Mouse (Mus musculus): ENCODE data around the gene Nutm1. TPM values are rescaled to one million over a fixed set of nuclear protein-coding genes. Genes with fewer than 3 reads are reported as not detected.
"Not testable (repeated sequence)": the region's sequence is repeated elsewhere in the genome, so short reads cannot be mapped to it uniquely, and the experiment has no call there.

The Nutm1 gene
- polyA plus RNA-seq (2015; fragmentation: Nextera tagmentation; extraction: Ambion mirVana): not detected in 2 replicates

DNA sequence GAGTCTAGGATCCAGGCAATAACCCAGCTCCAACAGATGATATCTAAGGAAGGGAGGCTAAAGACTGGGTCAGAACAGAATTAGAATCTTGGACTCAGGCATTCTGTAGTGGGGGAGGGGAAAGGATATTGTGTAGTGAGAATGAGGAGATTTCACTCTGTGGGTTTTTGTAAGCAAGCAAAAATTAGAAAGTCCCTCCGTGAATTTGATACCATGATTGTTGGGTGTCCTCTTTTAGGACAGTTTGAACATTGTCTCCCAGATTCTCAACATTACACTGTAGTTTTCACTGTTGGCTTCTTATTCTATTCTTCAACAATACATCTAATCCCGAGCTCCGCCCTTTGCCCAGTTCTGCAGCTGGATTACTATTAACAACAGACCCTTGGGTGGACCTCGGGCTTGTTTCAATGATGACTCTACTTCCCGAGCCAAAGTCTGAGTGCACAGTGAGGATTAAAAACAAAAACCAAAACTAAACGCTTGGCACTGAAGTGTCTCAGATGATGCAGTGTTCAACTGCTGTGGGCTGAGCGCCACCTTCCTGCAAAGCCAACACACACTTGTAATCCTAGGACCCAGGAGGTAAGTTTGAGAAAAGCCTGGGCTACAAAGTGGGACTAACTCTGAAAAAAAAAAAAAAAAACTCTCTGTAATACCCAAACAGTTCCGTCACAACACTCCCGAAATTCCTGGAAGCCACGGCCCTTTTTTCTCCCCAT, at the start of gene Nutm1:
TSS of gene Nutm1 (minus strand) at position 51 of the 722 bp plus-strand sequence.
- H3K4me1 ChIP-seq: peaks cover 11% of the 10 kb centered on the region
- H3K9ac ChIP-seq: no peak within 1 kb of the TSS

DNA sequence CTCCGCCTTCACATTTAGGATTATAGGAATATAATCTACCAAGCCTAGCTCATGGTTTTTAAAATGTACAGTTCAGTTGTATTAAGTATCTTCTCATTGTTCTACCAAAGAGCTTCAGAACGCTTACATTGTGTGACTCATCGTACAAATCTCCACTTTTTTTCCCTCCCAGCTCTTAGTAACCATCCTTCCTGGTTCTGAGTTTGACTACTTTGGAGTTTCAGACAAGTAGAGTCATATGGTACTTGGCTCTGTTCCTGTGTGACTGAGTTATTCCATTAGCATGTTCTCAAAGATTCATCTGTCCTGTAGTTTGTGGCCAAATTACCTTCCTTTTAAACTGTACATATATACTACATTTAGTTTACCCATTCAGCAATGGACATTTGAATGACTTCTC, 49.6 kb upstream of the Nutm1 start:
- no peak for ATAC-seq (ENCODE audit: low FRiP score, low read depth)
- H3K9ac ChIP-seq: no peak overlapping the region
- no peaks in the 10 kb centered on the region for H3K9me3 ChIP-seq
- no peak overlapping the region for H3K4me3 ChIP-seq
- H3K36me3 ChIP-seq: no peaks in the 10 kb centered on the region
- H3K4me1 ChIP-seq: no peaks in the 10 kb centered on the region
- H3K4me2 ChIP-seq (replicated peaks): no peak overlapping the region
- H3K27me3 ChIP-seq: no peaks in the 10 kb centered on the region
- WGBS: 95% methylated on average over 3 of the region's 3 CpGs
- H3K27ac ChIP-seq: no peak overlapping the region

More for the DNA sequence above, at the start of gene Nutm1:
- no peak within 1 kb of the TSS for H3K4me2 ChIP-seq (replicated peaks)
- ATAC-seq (ENCODE audit: low FRiP score, low read depth): no peak
- no peaks in the 10 kb centered on the region for H3K36me3 ChIP-seq
- WGBS: 77% methylated on average over 10 of the region's 10 CpGs
- H3K4me3 ChIP-seq: no peak within 1 kb of the TSS
- H3K9me3 ChIP-seq: no peaks in the 10 kb centered on the region
- no peaks in the 10 kb centered on the region for H3K27me3 ChIP-seq
- H3K27ac ChIP-seq: no peak within 1 kb of the TSS

DNA sequence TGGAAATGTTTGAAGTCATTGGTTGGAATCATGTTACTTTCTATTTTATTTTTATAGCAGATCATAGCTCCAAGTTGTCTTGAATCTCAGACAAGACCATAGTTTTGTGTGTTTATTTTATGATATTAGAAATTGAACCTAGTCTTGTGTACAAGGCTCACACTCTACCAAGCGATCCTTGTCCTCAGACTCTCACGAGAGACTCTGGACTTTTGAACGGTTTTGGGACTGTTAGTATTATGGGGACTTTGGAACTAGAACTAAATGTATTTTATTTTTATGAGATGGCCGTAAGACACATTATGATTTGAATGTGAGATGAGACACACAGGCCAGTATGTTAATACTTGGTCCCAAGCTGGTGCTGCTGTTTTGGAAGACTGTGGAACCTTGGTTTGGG, 39.1 kb upstream of the Nutm1 start:
- Histone ChIP-seq H3K9me3 (no peaks in the 10 kb centered on the region), H3K4me2 (replicated peaks) (no peak overlapping the region), H3K4me1 (no peaks in the 10 kb centered on the region), H3K27me3 (no peaks in the 10 kb centered on the region), H3K27ac (no peak overlapping the region), H3K36me3 (no peaks in the 10 kb centered on the region), H3K9ac (no peak overlapping the region), H3K4me3 (no peak overlapping the region)
- 89% methylated on average over 4 of the region's 4 CpGs for WGBS
- ATAC-seq (ENCODE audit: low FRiP score, low read depth): no peak

DNA sequence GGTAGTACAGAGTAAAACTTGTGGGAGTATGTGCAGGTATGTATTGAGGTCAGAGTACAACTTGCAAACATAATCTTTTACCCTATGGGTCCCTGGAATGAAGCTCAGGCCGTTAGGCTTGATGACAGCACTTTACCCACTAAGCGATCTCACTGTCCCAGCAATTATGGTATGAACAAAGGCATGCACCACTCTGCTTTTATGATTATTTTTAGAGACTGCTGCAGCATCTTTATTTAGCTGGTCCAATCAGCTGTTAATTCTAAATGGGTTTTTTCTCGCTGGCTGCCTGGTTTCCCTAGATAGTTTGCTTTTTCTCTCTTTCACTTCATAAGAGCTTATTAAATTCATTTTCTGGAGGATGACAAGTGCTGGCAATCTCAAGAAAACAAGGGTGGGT, 37.1 kb upstream of the Nutm1 start:
- WGBS: 74% methylated on average over 3 of the region's 3 CpGs
- no peaks in the 10 kb centered on the region for H3K9me3 ChIP-seq
- no peak overlapping the region for H3K27ac ChIP-seq

DNA sequence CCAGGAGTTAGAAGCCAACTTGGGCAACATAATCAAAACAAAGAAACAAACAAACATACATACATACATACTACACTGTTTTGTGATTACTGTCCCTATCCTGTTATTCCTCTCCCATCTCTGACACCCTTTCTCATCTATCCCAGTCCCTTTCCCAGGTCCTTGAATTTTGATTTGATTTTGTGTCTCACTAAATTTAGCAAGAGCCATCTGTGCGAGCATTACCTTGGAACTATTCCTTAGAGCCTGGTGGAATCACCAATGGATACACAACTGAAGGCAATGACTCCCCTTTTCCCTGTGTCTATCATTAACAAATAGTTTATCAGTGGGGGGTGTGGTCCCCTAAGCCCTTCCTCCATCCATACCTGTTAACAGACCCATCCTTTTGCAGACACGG, 33.7 kb upstream of the Nutm1 start:
- H3K4me3 ChIP-seq: no peak overlapping the region
- H3K4me2 ChIP-seq (replicated peaks): no peak overlapping the region
- no peaks in the 10 kb centered on the region for H3K4me1 ChIP-seq
- no peak overlapping the region for H3K9ac ChIP-seq
- 78% methylated on average over 2 of the region's 2 CpGs for WGBS
- no peak overlapping the region for H3K27ac ChIP-seq
- ATAC-seq (ENCODE audit: low FRiP score, low read depth): no peak
- H3K27me3 ChIP-seq: no peaks in the 10 kb centered on the region
- no peaks in the 10 kb centered on the region for H3K36me3 ChIP-seq
- H3K9me3 ChIP-seq: no peaks in the 10 kb centered on the region

More for the DNA sequence above, 37.1 kb upstream of the Nutm1 start:
- Histone ChIP-seq H3K4me2 (replicated peaks) (no peak overlapping the region), H3K4me1 (no peaks in the 10 kb centered on the region), H3K27me3 (no peaks in the 10 kb centered on the region), H3K4me3 (no peak overlapping the region), H3K9ac (no peak overlapping the region), H3K36me3 (no peaks in the 10 kb centered on the region)
- ATAC-seq (ENCODE audit: low FRiP score, low read depth): no peak

DNA sequence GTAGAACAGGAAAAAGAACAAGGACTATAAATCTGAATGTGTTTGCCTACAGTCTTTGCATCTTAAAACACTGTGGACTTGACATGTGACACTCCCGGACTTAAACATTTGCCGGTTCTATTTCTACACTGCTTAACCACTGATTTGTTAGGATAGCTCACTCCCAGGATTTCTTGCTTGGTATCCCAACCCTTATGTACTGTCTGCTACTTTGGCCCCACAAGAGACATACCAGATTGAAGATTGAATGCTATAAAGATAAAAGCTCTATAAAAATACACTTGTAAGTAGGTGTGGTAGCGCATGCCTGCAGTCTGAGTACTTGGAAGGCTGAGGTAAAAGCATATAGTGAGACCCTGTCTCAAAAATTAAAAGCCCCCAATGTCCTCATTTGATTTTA, 30.4 kb upstream of the Nutm1 start:
- H3K9ac ChIP-seq: no peak overlapping the region

DNA sequence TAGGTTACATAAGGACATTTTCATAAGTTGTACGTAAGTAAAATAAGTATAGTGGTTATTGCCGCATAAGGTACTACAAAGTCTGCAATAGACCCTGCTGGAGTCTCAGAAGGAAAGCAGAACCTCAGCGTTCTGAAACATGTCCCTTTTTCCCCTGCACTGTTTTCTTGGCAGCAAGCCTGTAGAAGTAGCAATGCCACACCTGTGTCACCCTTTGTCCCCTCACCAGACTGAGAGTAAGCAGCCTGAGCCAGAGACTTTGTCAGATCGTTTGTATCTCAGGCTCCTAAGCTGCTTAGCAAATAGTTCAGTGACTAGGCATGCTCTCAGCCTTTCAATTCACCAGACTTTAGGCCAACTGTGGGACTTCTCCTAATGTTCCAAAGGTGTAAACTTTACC, 28.0 kb upstream of the Nutm1 start:
- peaks cover 9% of the 10 kb centered on the region for H3K4me1 ChIP-seq
- no peak for ATAC-seq (ENCODE audit: low FRiP score, low read depth)
- H3K36me3 ChIP-seq: no peaks in the 10 kb centered on the region
- peaks cover 2% of the 10 kb centered on the region; the same call in 1 of the 2 replicates for H3K27me3 ChIP-seq
- 64% methylated on average over 4 of the region's 4 CpGs for WGBS
- H3K9me3 ChIP-seq: no peaks in the 10 kb centered on the region
- no peak overlapping the region for H3K27ac ChIP-seq
- H3K9ac ChIP-seq: no peak overlapping the region
- H3K4me2 ChIP-seq (replicated peaks): no peak overlapping the region
- no peak overlapping the region for H3K4me3 ChIP-seq

More for the DNA sequence above, 30.4 kb upstream of the Nutm1 start:
- H3K4me2 ChIP-seq (replicated peaks): no peak overlapping the region
- no peaks in the 10 kb centered on the region for H3K36me3 ChIP-seq
- H3K4me1 ChIP-seq: peaks cover 4% of the 10 kb centered on the region; the same call in 1 of the 2 replicates
- 89% methylated on average over 3 of the region's 3 CpGs for WGBS
- H3K9me3 ChIP-seq: no peaks in the 10 kb centered on the region
- H3K4me3 ChIP-seq: no peak overlapping the region
- no peak overlapping the region for H3K27ac ChIP-seq
- no peak for ATAC-seq (ENCODE audit: low FRiP score, low read depth)
- H3K27me3 ChIP-seq: peaks cover 2% of the 10 kb centered on the region; the same call in 1 of the 2 replicates

DNA sequence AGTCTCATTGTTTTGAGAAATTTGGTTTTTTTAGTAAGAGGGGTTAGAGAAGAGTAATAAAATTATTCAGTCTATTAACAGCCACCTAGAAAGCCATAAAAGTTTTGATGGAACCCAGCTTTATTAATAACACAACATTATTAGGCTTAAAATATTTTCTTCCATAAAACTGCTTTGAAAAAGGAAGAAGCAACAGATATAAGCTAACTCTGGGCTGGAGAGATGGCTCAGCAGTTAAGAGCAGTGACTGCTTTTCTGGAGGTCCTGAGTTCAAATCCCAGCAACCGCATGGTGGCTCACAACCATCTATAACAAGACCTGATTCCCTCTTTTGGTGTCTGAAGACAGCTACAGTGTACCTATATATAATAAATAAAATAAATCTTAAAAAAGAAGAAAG, 27.0 kb upstream of the Nutm1 start:
- H3K27ac ChIP-seq; H3K9ac ChIP-seq; H3K4me3 ChIP-seq; H3K4me2 ChIP-seq (replicated peaks); H3K27me3 ChIP-seq; ATAC-seq (ENCODE audit: low FRiP score, low read depth); H3K36me3 ChIP-seq; H3K4me1 ChIP-seq; H3K9me3 ChIP-seq: not testable (repeated sequence)
- 90% methylated on average over 1 of the region's 1 CpGs for WGBS

DNA sequence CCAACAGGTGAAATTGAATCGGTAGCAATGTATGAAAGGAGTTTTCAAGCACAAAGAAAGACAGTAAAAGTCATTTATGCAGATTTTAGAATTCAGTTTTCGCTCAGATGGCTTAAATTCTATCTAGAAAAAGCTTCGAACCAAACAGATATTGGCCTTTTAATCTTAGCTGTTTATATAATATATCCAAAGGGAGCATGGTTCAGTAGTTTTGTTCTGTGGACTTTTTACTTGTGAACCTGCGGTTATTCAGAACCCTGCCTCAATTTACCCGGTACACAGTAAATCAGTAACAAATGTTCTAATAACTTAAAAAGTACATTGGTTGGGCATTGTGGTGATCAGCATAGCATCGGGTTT, 25.9 kb upstream of the Nutm1 start:
- Histone ChIP-seq H3K27ac (no peak overlapping the region), H3K9ac (no peak overlapping the region), H3K4me3 (peak overlapping the region; percentile 43), H3K27me3 (peaks cover 2% of the 10 kb centered on the region; the same call in 1 of the 2 replicates), H3K4me1 (peaks cover 9% of the 10 kb centered on the region), H3K9me3 (no peaks in the 10 kb centered on the region), H3K36me3 (no peaks in the 10 kb centered on the region), H3K4me2 (replicated peaks) (peak overlapping the region; percentile 75)
- WGBS: 57% methylated on average over 6 of the region's 6 CpGs
- ATAC-seq (ENCODE audit: low FRiP score, low read depth): no peak

DNA sequence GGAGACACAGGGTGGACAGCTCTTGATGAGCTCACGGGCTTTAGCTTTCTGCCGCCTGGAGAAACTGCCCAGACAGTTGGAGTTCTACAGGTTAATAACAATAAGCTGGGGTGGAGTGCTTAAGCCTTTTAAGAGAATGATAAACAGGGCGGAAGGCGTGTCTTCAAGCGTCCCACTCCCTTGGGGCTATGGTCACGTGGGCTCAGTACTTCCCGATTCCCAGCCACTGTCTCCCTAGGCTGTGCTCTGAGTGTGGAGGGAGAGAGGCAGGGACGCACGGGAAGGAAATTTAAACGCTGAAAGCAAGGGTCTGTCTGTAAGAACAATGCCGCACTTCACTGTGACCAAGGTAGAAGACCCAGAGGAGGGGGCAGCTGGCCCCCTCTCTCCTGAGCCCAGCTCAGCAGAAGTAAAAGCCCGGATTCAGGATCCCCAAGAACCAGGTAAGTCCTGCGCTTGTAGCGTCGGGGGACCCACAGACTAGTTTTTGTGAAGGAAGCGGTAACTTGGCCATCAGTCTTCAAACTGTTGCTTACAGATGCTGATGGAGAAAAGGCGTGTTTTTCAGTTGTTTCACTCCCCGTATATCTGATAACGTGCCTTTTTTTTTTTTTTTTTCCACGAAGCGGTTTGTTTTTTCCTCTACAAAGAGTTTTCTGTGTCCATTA, 25.4 kb upstream of the Nutm1 start:
- Histone ChIP-seq H3K4me2 (replicated peaks) (peak overlapping the region; percentile 75), H3K4me1 (peaks cover 9% of the 10 kb centered on the region), H3K4me3 (peak overlapping the region; percentile 43), H3K36me3 (no peaks in the 10 kb centered on the region), H3K9me3 (no peaks in the 10 kb centered on the region), H3K27me3 (peaks cover 2% of the 10 kb centered on the region; the same call in 1 of the 2 replicates), H3K9ac (peak overlapping the region; percentile 66), H3K27ac (no peak overlapping the region)
- ATAC-seq (ENCODE audit: low FRiP score, low read depth): peak; percentile 80
- under 1% methylated on average over 21 of the region's 21 CpGs for WGBS

DNA sequence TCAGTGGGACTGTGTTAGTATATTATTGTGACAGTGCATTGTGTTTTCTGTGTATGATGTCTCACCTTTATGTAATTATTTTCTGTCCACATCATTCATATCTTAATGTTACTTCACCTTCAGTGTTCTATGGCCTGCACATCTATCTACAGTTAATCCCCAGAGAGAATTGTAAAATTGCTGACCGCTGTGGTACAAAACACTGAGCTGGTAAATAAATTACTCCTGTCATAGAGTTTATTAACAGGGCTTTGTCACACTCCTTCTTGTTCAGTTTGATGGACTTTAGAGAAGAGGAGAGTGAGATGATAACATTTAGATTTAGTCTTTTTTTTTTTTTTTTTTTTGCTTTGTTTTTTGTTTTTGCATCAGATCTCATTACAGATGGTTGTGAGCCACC, 23.8 kb upstream of the Nutm1 start:
- Histone ChIP-seq H3K27me3 (peaks cover 2% of the 10 kb centered on the region; the same call in 1 of the 2 replicates), H3K4me1 (peaks cover 9% of the 10 kb centered on the region), H3K9me3 (no peaks in the 10 kb centered on the region), H3K9ac (no peak overlapping the region), H3K27ac (no peak overlapping the region), H3K4me2 (replicated peaks) (no peak overlapping the region), H3K4me3 (no peak overlapping the region), H3K36me3 (no peaks in the 10 kb centered on the region)
- WGBS: 83% methylated on average over 1 of the region's 1 CpGs
- no peak for ATAC-seq (ENCODE audit: low FRiP score, low read depth)

DNA sequence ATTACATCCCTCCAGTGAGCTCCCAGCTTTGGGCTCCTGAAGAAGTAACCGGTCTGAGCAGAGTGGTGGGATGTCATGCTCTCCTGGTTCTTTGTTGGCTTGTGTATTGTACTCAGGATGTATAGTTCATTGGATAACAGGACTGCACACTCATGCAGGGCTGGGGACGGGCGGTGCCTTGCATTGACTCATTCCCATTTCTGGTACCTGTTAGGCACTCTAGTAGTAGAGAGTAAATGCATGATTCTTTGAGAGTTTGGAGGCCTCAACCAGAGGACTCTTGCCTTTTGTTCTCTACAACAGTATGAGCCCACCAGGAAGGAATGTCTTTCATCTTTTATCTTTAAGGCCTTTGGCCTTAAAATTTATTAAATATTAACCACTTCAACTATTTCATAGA, 17.8 kb upstream of the Nutm1 start:
- Histone ChIP-seq H3K4me3 (no peak overlapping the region), H3K27ac (no peak overlapping the region), H3K4me2 (replicated peaks) (no peak overlapping the region), H3K36me3 (no peaks in the 10 kb centered on the region; the same call in 1 of the 2 replicates), H3K9me3 (no peaks in the 10 kb centered on the region), H3K9ac (no peak overlapping the region), H3K4me1 (no peaks in the 10 kb centered on the region), H3K27me3 (no peaks in the 10 kb centered on the region)
- WGBS: 96% methylated on average over 3 of the region's 3 CpGs
- no peak for ATAC-seq (ENCODE audit: low FRiP score, low read depth)

All from limb, embryonic 13.5 days (tissue).